Mouse (Mus musculus): ENCODE data around the gene Ankrd9.

The Ankrd9 gene

GRCm38 (mm10) chr12:110961973-110962372, 16.9 kb downstream of the Ankrd9 start:
- DNase-seq (ENCODE audit: low spot score in 2 of 2), result peak in 1 of 2 experiments; percentile 45

- no peak for DNase-seq (ENCODE audit: low spot score in 2 of 2)
Measured at GRCm38 (mm10) chr12:110954351-110954991, 24.4 kb downstream of the Ankrd9 start.

- DNase-seq (ENCODE audit: low spot score in 2 of 2), result no peak
Measured at GRCm38 (mm10) chr12:110953900-110954299, 24.9 kb downstream of the Ankrd9 start.

GRCm38 (mm10) chr12:110953443-110953842, 25.4 kb downstream of the Ankrd9 start:
- no peak for DNase-seq (ENCODE audit: low spot score in 2 of 2)

- no peak for DNase-seq (ENCODE audit: low spot score in 2 of 2)
Measured at GRCm38 (mm10) chr12:110952628-110953385, 26.0 kb downstream of the Ankrd9 start.

- DNase-seq (ENCODE audit: low spot score in 2 of 2), result peak in 1 of 2 experiments; percentile 55
Measured at GRCm38 (mm10) chr12:110951236-110951635, 27.6 kb downstream of the Ankrd9 start.

GRCm38 (mm10) chr12:110950151-110950550, 28.7 kb downstream of the Ankrd9 start:
- no peak for DNase-seq (ENCODE audit: low spot score in 2 of 2)

- no peak for DNase-seq (ENCODE audit: low spot score in 2 of 2)
Measured at GRCm38 (mm10) chr12:110949410-110949809, 29.4 kb downstream of the Ankrd9 start.

- no peak for DNase-seq (ENCODE audit: low spot score in 2 of 2)
Measured at GRCm38 (mm10) chr12:110948910-110949201, 30.0 kb downstream of the Ankrd9 start.

GRCm38 (mm10) chr12:110948082-110948909, 30.5 kb downstream of the Ankrd9 start:
- DNase-seq (ENCODE audit: low spot score in 2 of 2), result no peak

GRCm38 (mm10) chr12:110946216-110946615, 32.6 kb downstream of the Ankrd9 start:
- no peak for DNase-seq (ENCODE audit: low spot score in 2 of 2)

- DNase-seq (ENCODE audit: low spot score in 2 of 2), result no peak
Measured at GRCm38 (mm10) chr12:110940869-110941268, 38.0 kb downstream of the Ankrd9 start.

- no peak for DNase-seq (ENCODE audit: low spot score in 2 of 2)
Measured at GRCm38 (mm10) chr12:110939385-110939784, 39.5 kb downstream of the Ankrd9 start.

GRCm38 (mm10) chr12:110937496-110937895, 41.3 kb downstream of the Ankrd9 start:
- DNase-seq (ENCODE audit: low spot score in 2 of 2), result no peak

GRCm38 (mm10) chr12:110935983-110936620, 42.7 kb downstream of the Ankrd9 start:
- peak; percentile 73 to 85 for DNase-seq (ENCODE audit: low spot score in 2 of 2)

GRCm38 (mm10) chr12:110932820-110933219, 46.0 kb downstream of the Ankrd9 start:
- DNase-seq (ENCODE audit: low spot score in 2 of 2), result no peak

All from spleen, postnatal 10 days (tissue).